Mouse (Mus musculus): ENCODE measurements around the gene Zfp946. TPM values are rescaled to one million over a fixed set of nuclear protein-coding genes. Genes with fewer than 3 reads are reported as not detected.

Zfp946 gene
- polyA plus RNA-seq (2012; rRNA removed), result 3.6 and 4.3 TPM in 2 replicates

DNA sequence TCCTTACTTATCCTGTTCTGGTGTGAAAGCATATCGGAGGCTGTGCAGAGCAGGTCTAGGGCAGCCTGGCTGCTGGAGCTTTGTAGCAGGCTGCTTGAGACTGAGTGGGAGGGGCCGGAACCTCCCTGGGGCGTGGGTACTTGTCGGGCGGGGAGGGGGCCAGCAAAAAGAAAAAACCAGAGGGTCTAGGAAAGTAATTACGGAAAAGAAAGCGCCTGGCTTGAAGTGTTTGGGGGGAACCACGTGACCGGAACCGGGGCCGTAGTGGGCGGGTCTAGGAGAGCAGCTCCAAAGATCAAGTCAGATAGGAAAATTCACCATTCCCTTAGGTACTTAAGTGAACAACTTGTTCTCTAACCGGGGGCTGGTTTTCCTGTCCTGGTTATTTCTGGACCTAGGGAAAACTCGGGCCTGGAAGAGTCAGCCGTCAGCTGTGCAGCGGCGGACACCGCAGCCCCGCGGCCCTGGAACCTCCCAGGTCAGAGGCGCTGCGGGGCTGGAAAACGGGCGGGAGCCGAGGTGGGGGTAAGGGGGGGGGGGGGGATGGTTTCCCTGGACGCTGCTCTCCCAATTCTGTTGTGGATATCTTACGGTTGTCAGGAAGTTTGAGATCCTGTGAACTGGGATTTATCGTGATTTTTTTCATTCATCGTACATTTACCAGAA, at the start of gene Zfp946:
TSS of gene Zfp946 (plus strand) at position 271 of the 666 bp plus-strand sequence.
- Histone ChIP-seq H3K27me3 (replicated peaks; ENCODE audit: control insufficient read depth, insufficient read depth, low read length) (no peaks in the 10 kb centered on the region), H3K4me1 (ENCODE audit: control insufficient read depth, insufficient read depth, low read length) (no peaks in the 10 kb centered on the region), H3K27ac (ENCODE audit: insufficient read depth, low read depth, low read length) (peak within 1 kb of the TSS; percentile 62), H3K4me3 (ENCODE audit: insufficient read depth, low read depth, low read length) (peak within 1 kb of the TSS; percentile 61), H3K36me3 (ENCODE audit: control insufficient read depth, insufficient read depth, low read length) (no peaks in the 10 kb centered on the region)
- under 1% methylated on average over 29 of the region's 29 CpGs for WGBS
- TF ChIP-seq CTCF (conservative IDR thresholded peaks at IDR 0.05; ENCODE audit: insufficient read depth, insufficient read length, low read depth, low read length) (no peak), POLR2A (IDR thresholded peaks at IDR 0.05; ENCODE audit: low read depth, low read length) (no peak)
- DNase-seq, result peak; percentile 94

DNA sequence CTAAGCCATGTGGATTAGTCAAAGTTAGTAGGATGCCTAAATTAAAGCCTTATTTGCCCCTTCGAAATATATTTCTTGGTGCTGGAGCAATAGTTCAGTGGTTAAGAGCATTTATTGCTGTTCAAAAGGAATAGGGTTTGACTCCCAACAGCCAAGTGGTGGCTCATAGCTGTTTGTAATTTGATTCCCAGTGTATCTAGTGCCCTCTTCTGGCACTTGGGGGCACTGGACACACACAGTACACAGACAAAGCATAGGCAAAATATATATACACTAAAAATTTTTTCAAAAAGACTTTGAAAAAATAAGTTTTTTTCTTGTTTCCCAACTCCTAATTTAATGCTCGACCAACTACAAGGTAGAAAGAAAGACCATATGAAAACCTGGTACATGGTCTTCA, 13.3 kb upstream of the Zfp946 start:
- H3K27me3 ChIP-seq (replicated peaks; ENCODE audit: control insufficient read depth, insufficient read depth, low read length), result no peaks in the 10 kb centered on the region
- H3K4me1 ChIP-seq (ENCODE audit: control insufficient read depth, insufficient read depth, low read length), result no peaks in the 10 kb centered on the region
- 72% methylated on average over 2 of the region's 2 CpGs for WGBS
- DNase-seq, result peak; percentile 61
- peak; percentile 64 for TF ChIP-seq CTCF (conservative IDR thresholded peaks at IDR 0.05; ENCODE audit: insufficient read depth, insufficient read length, low read depth, low read length)
- TF ChIP-seq POLR2A (IDR thresholded peaks at IDR 0.05; ENCODE audit: low read depth, low read length), result no peak
- no peak overlapping the region for H3K4me3 ChIP-seq (ENCODE audit: insufficient read depth, low read depth, low read length)
- no peaks in the 10 kb centered on the region for H3K36me3 ChIP-seq (ENCODE audit: control insufficient read depth, insufficient read depth, low read length)
- H3K27ac ChIP-seq (ENCODE audit: insufficient read depth, low read depth, low read length), result no peak overlapping the region

DNA sequence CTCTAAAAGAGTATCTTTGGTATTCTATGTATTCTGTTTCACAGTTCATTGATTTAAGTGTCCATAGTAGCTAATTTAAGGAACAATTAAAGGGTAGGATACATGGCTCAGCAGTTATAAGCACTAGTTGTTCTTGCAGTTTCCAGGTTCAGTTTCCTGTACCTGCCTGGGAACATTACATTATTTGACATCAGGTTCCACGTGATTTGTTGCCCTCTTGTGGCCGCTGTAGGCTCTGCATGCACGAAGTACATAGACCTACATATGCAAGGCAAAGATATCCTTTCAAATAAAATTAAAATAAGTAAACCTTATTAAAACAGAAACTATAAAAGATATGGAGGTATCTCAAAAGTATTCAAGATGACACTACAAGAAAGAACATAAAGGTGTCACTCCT, 6.5 kb upstream of the Zfp946 start:
- Histone ChIP-seq H3K4me3 (ENCODE audit: insufficient read depth, low read depth, low read length) (no peak overlapping the region), H3K36me3 (ENCODE audit: control insufficient read depth, insufficient read depth, low read length) (no peaks in the 10 kb centered on the region), H3K27ac (ENCODE audit: insufficient read depth, low read depth, low read length) (no peak overlapping the region), H3K4me1 (ENCODE audit: control insufficient read depth, insufficient read depth, low read length) (no peaks in the 10 kb centered on the region), H3K27me3 (replicated peaks; ENCODE audit: control insufficient read depth, insufficient read depth, low read length) (no peaks in the 10 kb centered on the region)
- TF ChIP-seq CTCF (conservative IDR thresholded peaks at IDR 0.05; ENCODE audit: insufficient read depth, insufficient read length, low read depth, low read length) (peak; percentile 80), POLR2A (IDR thresholded peaks at IDR 0.05; ENCODE audit: low read depth, low read length) (no peak)
- DNase-seq, result peak; percentile 77
- under 1% methylated on average over 3 of the region's 3 CpGs for WGBS

DNA sequence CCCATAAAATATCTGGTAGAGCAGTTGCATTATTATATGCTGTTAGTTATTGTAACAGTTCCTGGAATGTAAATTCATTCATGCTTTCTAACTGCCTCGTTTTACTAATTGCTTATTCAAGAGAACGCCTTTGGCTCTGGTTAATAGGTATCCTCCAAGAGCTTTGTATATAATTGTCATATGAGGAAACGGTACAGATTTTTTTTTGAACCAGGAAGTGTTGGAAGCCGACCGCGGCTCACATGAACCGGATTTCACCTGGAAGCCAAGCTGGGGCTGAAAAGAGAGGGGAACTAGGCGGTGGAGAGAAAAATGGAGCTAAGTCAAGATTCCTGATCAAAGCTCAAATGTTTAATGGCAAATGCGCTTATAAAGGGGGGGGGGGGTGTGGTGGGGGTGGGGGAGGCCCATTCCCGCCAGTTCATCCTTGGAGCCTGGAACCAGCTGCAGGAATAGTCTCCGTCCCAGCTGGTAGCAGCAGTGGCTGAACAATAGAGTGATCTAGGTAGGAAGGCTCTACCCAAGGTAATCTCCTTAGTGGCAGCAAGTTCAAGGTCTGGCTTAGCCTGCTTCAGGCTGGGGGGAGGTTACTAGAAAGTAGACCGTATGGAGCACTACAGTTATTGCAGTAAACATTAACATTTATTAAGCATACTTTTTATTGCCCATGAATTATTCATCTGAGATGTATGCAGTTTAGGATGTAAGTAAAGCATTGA, 773 bp downstream of the Zfp946 start:
- Histone ChIP-seq H3K36me3 (ENCODE audit: control insufficient read depth, insufficient read depth, low read length) (no peaks in the 10 kb centered on the region), H3K4me3 (ENCODE audit: insufficient read depth, low read depth, low read length) (peak overlapping the region; percentile 61), H3K27ac (ENCODE audit: insufficient read depth, low read depth, low read length) (no peak overlapping the region), H3K4me1 (ENCODE audit: control insufficient read depth, insufficient read depth, low read length) (no peaks in the 10 kb centered on the region), H3K27me3 (replicated peaks; ENCODE audit: control insufficient read depth, insufficient read depth, low read length) (no peaks in the 10 kb centered on the region)
- whole genome bisulfite sequencing, result 3% methylated on average over 12 of the region's 12 CpGs
- TF ChIP-seq POLR2A (IDR thresholded peaks at IDR 0.05; ENCODE audit: low read depth, low read length) (no peak), CTCF (conservative IDR thresholded peaks at IDR 0.05; ENCODE audit: insufficient read depth, insufficient read length, low read depth, low read length) (no peak)
- peak; percentile 33 for DNase-seq

DNA sequence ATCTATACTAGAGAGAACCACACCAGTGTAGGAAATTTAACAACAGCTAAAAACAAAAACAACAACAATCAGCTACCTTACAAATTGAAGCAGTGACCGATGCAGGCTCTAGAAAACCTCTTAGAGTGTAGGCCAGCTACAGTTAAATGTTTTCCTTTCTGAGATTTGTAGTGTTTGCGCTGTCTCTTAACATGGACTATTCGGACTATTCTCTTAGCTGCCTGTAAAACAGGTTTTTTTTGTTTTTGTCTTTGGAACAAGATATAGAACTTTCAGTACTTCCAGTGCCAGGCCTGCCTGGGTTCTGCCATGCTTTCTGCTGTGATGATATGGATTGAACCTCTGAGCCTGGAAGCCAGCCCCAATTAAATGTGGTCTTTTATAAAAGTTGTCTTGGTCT, 23.7 kb downstream of the Zfp946 start:
- 95% methylated on average over 3 of the region's 3 CpGs for WGBS
- peaks cover 15% of the 10 kb centered on the region for H3K36me3 ChIP-seq (ENCODE audit: control insufficient read depth, insufficient read depth, low read length)

DNA sequence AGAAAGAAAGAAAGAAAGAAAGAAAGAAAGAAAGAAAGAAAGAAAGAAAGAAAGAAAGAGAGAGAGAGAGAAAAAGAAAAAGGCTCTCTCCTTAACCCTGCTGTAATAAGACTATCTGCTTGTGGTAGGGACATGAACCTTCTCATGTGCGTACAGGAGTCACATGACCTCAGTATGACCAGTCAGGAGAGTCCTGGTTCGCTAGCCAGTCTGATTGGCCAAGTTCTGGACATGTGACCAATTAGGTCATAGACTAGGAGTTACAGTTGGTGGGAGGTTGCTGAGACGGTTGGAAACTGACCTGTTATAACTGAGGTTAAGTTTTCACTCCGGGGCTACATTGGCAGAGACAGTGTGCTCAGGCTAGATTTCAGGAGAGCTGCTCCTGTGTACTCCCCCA, 73.1 kb downstream of the Zfp946 start:
- Histone ChIP-seq H3K4me1 (ENCODE audit: control insufficient read depth, insufficient read depth, low read length) (no peaks in the 10 kb centered on the region), H3K27me3 (replicated peaks; ENCODE audit: control insufficient read depth, insufficient read depth, low read length) (no peaks in the 10 kb centered on the region), H3K27ac (ENCODE audit: insufficient read depth, low read depth, low read length) (no peak overlapping the region), H3K4me3 (ENCODE audit: insufficient read depth, low read depth, low read length) (no peak overlapping the region), H3K36me3 (ENCODE audit: control insufficient read depth, insufficient read depth, low read length) (no peaks in the 10 kb centered on the region)
- DNase-seq, result no peak
- TF ChIP-seq POLR2A (IDR thresholded peaks at IDR 0.05; ENCODE audit: low read depth, low read length) (no peak), CTCF (conservative IDR thresholded peaks at IDR 0.05; ENCODE audit: insufficient read depth, insufficient read length, low read depth, low read length) (no peak)
- 72% methylated on average over 4 of the region's 4 CpGs for WGBS

More for the DNA sequence above, 23.7 kb downstream of the Zfp946 start:
- H3K27me3 ChIP-seq (replicated peaks; ENCODE audit: control insufficient read depth, insufficient read depth, low read length), result no peaks in the 10 kb centered on the region
- no peak for DNase-seq
- no peak overlapping the region for H3K4me3 ChIP-seq (ENCODE audit: insufficient read depth, low read depth, low read length)
- H3K27ac ChIP-seq (ENCODE audit: insufficient read depth, low read depth, low read length), result no peak overlapping the region
- no peaks in the 10 kb centered on the region for H3K4me1 ChIP-seq (ENCODE audit: control insufficient read depth, insufficient read depth, low read length)
- TF ChIP-seq CTCF (conservative IDR thresholded peaks at IDR 0.05; ENCODE audit: insufficient read depth, insufficient read length, low read depth, low read length) (no peak), POLR2A (IDR thresholded peaks at IDR 0.05; ENCODE audit: low read depth, low read length) (no peak)

Other genes starting within 250 kb of the Zfp946 start
- 0.26 and 0.64 TPM in 2 replicates for gene Zfp994, start 198.6 kb upstream of the Zfp946 start, polyA plus RNA-seq (2012; rRNA removed)
- 0.71 and 0.94 TPM in 2 replicates for gene CT030661.1, start 109.4 kb upstream of the Zfp946 start, polyA plus RNA-seq (2012; rRNA removed)
- gene Zfp944, start 62.8 kb upstream of the Zfp946 start, polyA plus RNA-seq (2012; rRNA removed), result 2.2 and 2.3 TPM in 2 replicates
- gene Zfp758, start 62.8 kb upstream of the Zfp946 start, polyA plus RNA-seq (2012; rRNA removed), result 0.86 and 0.92 TPM in 2 replicates
- not detected in 2 replicates for gene Vmn2r111, start 149.3 kb downstream of the Zfp946 start, polyA plus RNA-seq (2012; rRNA removed)
- gene Vmn2r112, start 176.7 kb downstream of the Zfp946 start, polyA plus RNA-seq (2012; rRNA removed), result not detected in 2 replicates